Mouse (Mus musculus): Measurements from ENCODE around the gene Gm7347. TPM values are rescaled to one million over a fixed set of nuclear protein-coding genes. Genes with fewer than 3 reads are reported as not detected.
"Not testable (repeated sequence)": the region's sequence is repeated elsewhere in the genome, so short reads cannot be mapped to it uniquely, and the experiment has no call there.

Gm7347 gene
- not detected in 2 replicates for polyA plus RNA-seq (2016; fragmentation: Nextera tagmentation; extraction: Ambion mirVana)

- WGBS = no CpG with 5 or more reads among the region's 2 CpGs
- not testable (repeated sequence) for H3K36me3 ChIP-seq; DNase-seq (ENCODE audit: low spot score); H3K27me3 ChIP-seq (ENCODE audit: insufficient read depth, poor library complexity, severe bottlenecking); H3K4me1 ChIP-seq; H3K27ac ChIP-seq; H3K4me3 ChIP-seq; H3K9me3 ChIP-seq
Observed at GRCm38 (mm10) chr5:26058481-26058880, at the start of gene Gm7347. TSS of gene Gm7347 (minus strand) at chr5:26058581.

GRCm38 (mm10) chr5:26105262-26105661 lies 46.9 kb upstream of the Gm7347 start, which contains the start of gene 5031410I06Rik:
TSS of gene 5031410I06Rik (minus strand) at chr5:26105362.
- H3K4me1 ChIP-seq; H3K4me3 ChIP-seq; H3K27me3 ChIP-seq (ENCODE audit: insufficient read depth, poor library complexity, severe bottlenecking); H3K27ac ChIP-seq; DNase-seq (ENCODE audit: low spot score); H3K36me3 ChIP-seq; H3K9me3 ChIP-seq: not testable (repeated sequence)
- no CpG with 5 or more reads among the region's 3 CpGs for WGBS

- not testable (repeated sequence) for H3K36me3 ChIP-seq; H3K9me3 ChIP-seq; H3K4me3 ChIP-seq; H3K27me3 ChIP-seq (ENCODE audit: insufficient read depth, poor library complexity, severe bottlenecking); DNase-seq (ENCODE audit: low spot score); H3K4me1 ChIP-seq; H3K27ac ChIP-seq
- 48% methylated on average over 1 of the region's 1 CpGs for WGBS
Observed at GRCm38 (mm10) chr5:26089191-26089590, 30.8 kb upstream of the Gm7347 start, which contains the start of gene Gm10471. TSS of gene Gm10471 (minus strand) at chr5:26089291.

GRCm38 (mm10) chr5:26079023-26079422 lies 20.6 kb upstream of the Gm7347 start:
- not testable (repeated sequence) for H3K36me3 ChIP-seq; H3K4me1 ChIP-seq; H3K27ac ChIP-seq; H3K27me3 ChIP-seq (ENCODE audit: insufficient read depth, poor library complexity, severe bottlenecking); DNase-seq (ENCODE audit: low spot score); H3K4me3 ChIP-seq; H3K9me3 ChIP-seq

- Histone ChIP-seq H3K27ac (no peak overlapping the region), H3K4me1 (no peaks in the 10 kb centered on the region; the same call in 1 of the 2 replicates), H3K9me3 (no peaks in the 10 kb centered on the region; the same call in 1 of the 2 replicates), H3K27me3 (ENCODE audit: insufficient read depth, poor library complexity, severe bottlenecking) (no peaks in the 10 kb centered on the region), H3K36me3 (no peaks in the 10 kb centered on the region), H3K4me3 (no peak overlapping the region)
- WGBS = 75% methylated on average over 24 of the region's 24 CpGs
- DNase-seq (ENCODE audit: low spot score) = no peak
Observed at GRCm38 (mm10) chr5:26070716-26071115, 12.3 kb upstream of the Gm7347 start.

- DNase-seq (ENCODE audit: low spot score); H3K36me3 ChIP-seq; H3K27me3 ChIP-seq (ENCODE audit: insufficient read depth, poor library complexity, severe bottlenecking); H3K9me3 ChIP-seq; H3K27ac ChIP-seq; H3K4me3 ChIP-seq; H3K4me1 ChIP-seq: not testable (repeated sequence)
- WGBS = 69% methylated on average over 2 of the region's 2 CpGs
Observed at GRCm38 (mm10) chr5:26039458-26039857, 18.9 kb downstream of the Gm7347 start, which contains the start of gene Speer4a. TSS of gene Speer4a (minus strand) at chr5:26039558.

- H3K27me3 ChIP-seq (ENCODE audit: insufficient read depth, poor library complexity, severe bottlenecking); H3K9me3 ChIP-seq; DNase-seq (ENCODE audit: low spot score); H3K36me3 ChIP-seq; H3K27ac ChIP-seq; H3K4me3 ChIP-seq; H3K4me1 ChIP-seq: not testable (repeated sequence)
- no CpG with 5 or more reads among the region's 3 CpGs for WGBS
Observed at GRCm38 (mm10) chr5:26022816-26023215, 35.6 kb downstream of the Gm7347 start, which contains the start of gene Gm5862. TSS of gene Gm5862 (minus strand) at chr5:26022916.

- H3K27ac ChIP-seq; H3K4me3 ChIP-seq; H3K9me3 ChIP-seq; H3K36me3 ChIP-seq; DNase-seq (ENCODE audit: low spot score); H3K4me1 ChIP-seq: not testable (repeated sequence)
- peaks cover 10% of the 10 kb centered on the region for H3K27me3 ChIP-seq (ENCODE audit: insufficient read depth, poor library complexity, severe bottlenecking)
- WGBS = 52% methylated on average over 7 of the region's 7 CpGs
Observed at GRCm38 (mm10) chr5:26007697-26008096, 50.7 kb downstream of the Gm7347 start.

- Histone ChIP-seq H3K4me3 (peak overlapping the region; percentile 51), H3K27me3 (ENCODE audit: insufficient read depth, poor library complexity, severe bottlenecking) (peaks cover 10% of the 10 kb centered on the region)
- peak; percentile 83 for DNase-seq (ENCODE audit: low spot score)
- not testable (repeated sequence) for H3K36me3 ChIP-seq, H3K9me3 ChIP-seq, H3K27ac ChIP-seq, H3K4me1 ChIP-seq
- 14% methylated on average over 45 of the region's 45 CpGs for WGBS
Observed at GRCm38 (mm10) chr5:26006937-26007695, 51.3 kb downstream of the Gm7347 start.

GRCm38 (mm10) chr5:26004698-26005097 lies 53.7 kb downstream of the Gm7347 start, which contains the start of gene Gm1979:
TSS of gene Gm1979 (minus strand) at chr5:26004798.
- WGBS = 92% methylated on average over 1 of the region's 2 CpGs
- DNase-seq (ENCODE audit: low spot score) = not testable (repeated sequence)

More at GRCm38 (mm10) chr5:26004698-26005097, 53.7 kb downstream of the Gm7347 start, which contains the start of gene Gm1979:
- not testable (repeated sequence) for H3K4me3 ChIP-seq, H3K36me3 ChIP-seq, H3K4me1 ChIP-seq, H3K27ac ChIP-seq, H3K9me3 ChIP-seq
- H3K27me3 ChIP-seq (ENCODE audit: insufficient read depth, poor library complexity, severe bottlenecking) = peaks cover 10% of the 10 kb centered on the region

Other genes with a start within 250 kb of the Gm7347 start
- gene Gm21663, start 116.2 kb downstream of the Gm7347 start, polyA plus RNA-seq (2016; fragmentation: Nextera tagmentation; extraction: Ambion mirVana) = not detected in 2 replicates
- gene Gm21671, start 104.2 kb downstream of the Gm7347 start, polyA plus RNA-seq (2016; fragmentation: Nextera tagmentation; extraction: Ambion mirVana) = 0.15 TPM in 1 of 2 replicates, not detected in the other
- gene Gm21680, start 85.9 kb downstream of the Gm7347 start, polyA plus RNA-seq (2016; fragmentation: Nextera tagmentation; extraction: Ambion mirVana) = 0.09 and 0.20 TPM in 2 replicates
- gene Gm21698, start 69.9 kb downstream of the Gm7347 start, polyA plus RNA-seq (2016; fragmentation: Nextera tagmentation; extraction: Ambion mirVana) = 0.26 TPM in 1 of 2 replicates, not detected in the other
- 0.14 and 0.18 TPM in 2 replicates for gene Gm1979, start 53.8 kb downstream of the Gm7347 start, polyA plus RNA-seq (2016; fragmentation: Nextera tagmentation; extraction: Ambion mirVana)
- 0.14 TPM in 1 of 2 replicates, not detected in the other for gene Gm5862, start 35.7 kb downstream of the Gm7347 start, polyA plus RNA-seq (2016; fragmentation: Nextera tagmentation; extraction: Ambion mirVana)
- gene Speer4a, start 19.0 kb downstream of the Gm7347 start, polyA plus RNA-seq (2016; fragmentation: Nextera tagmentation; extraction: Ambion mirVana) = 0.05 and 0.26 TPM in 2 replicates
- not detected in 2 replicates for gene Gm10471, start 30.7 kb upstream of the Gm7347 start, polyA plus RNA-seq (2016; fragmentation: Nextera tagmentation; extraction: Ambion mirVana)
- 0.33 TPM in 1 of 2 replicates, not detected in the other for gene 5031410I06Rik, start 46.8 kb upstream of the Gm7347 start, polyA plus RNA-seq (2016; fragmentation: Nextera tagmentation; extraction: Ambion mirVana)
- gene Gm10220, start 62.8 kb upstream of the Gm7347 start, polyA plus RNA-seq (2016; fragmentation: Nextera tagmentation; extraction: Ambion mirVana) = not detected in 2 replicates
- not detected in 2 replicates for gene Gm7361, start 199.1 kb upstream of the Gm7347 start, polyA plus RNA-seq (2016; fragmentation: Nextera tagmentation; extraction: Ambion mirVana)